Mouse (Mus musculus) cerebellum, adult 18-20 months (tissue): ENCODE data around the gene Aim2.
"Not testable (repeated sequence)": the region's sequence is repeated elsewhere in the genome, so short reads cannot be mapped to it uniquely, and the experiment has no call there.

Experiments used
- DNase-seq, 2 experiments: peaks; one replicate each; pipeline ENCODE4 v3.0.0; 2021

Gene Aim2

GRCm38 (mm10) chr1:173480399-173481181 is 129.9 kb downstream of the Aim2 start:
- not testable (repeated sequence) for DNase-seq

GRCm38 (mm10) chr1:173481182-173481574 is 130.5 kb downstream of the Aim2 start:
- not testable (repeated sequence) for DNase-seq

- not testable (repeated sequence) for DNase-seq
Measured at GRCm38 (mm10) chr1:173490812-173491480, 140.3 kb downstream of the Aim2 start, which contains the start of gene Ifi206. Ifi206 (minus strand) TSS chr1:173491041.

- DNase-seq: not testable (repeated sequence)
Measured at GRCm38 (mm10) chr1:173491483-173491882, 140.8 kb downstream of the Aim2 start.

- not testable (repeated sequence) for DNase-seq
Measured at GRCm38 (mm10) chr1:173510595-173510994, 159.9 kb downstream of the Aim2 start.
